Mouse (Mus musculus) MEL (cell line): ENCODE measurements around the gene Runx3. TPM values are rescaled to one million over a fixed set of nuclear protein-coding genes. Genes with fewer than 3 reads are reported as not detected.
A peak's percentile ranks its signal among the peaks of the same experiment; 100 is the strongest.

Source experiments
- DNase-seq: peaks from one replicate; pipeline ENCODE4 v3.0.0; 2011; ENCODE audit warnings: low read depth, low spot score
- H3K27ac ChIP-seq: 2 replicates; pipeline ENCODE4 v1.5.1; 2012; ENCODE audit warnings: low read depth, mild to moderate bottlenecking, control low read depth, low read length, moderate library complexity; ENCODE audit not compliant: control insufficient read depth
- H3K27me3 ChIP-seq, 2 experiments: fragments of 150-350 bp in 1 of 2; sonication (generic) in 1 of 2; 2 replicates each; pipeline ENCODE4 v1.6.1; 2012; ENCODE audit warnings: low read length in 2 of 2, mild to moderate bottlenecking in 2 of 2, improper control_type of control experiment in 1 of 2, moderate library complexity in 1 of 2; ENCODE audit not compliant: insufficient read depth in 2 of 2, control insufficient read depth in 1 of 2
- H3K36me3 ChIP-seq, 2 experiments: 2 replicates each; pipeline ENCODE4 v1.6.1; 2012 to 2014; ENCODE audit warnings: low read length in 2 of 2, improper control_type of control experiment in 1 of 2, inconsistent platforms in 1 of 2, mild to moderate bottlenecking in 1 of 2; ENCODE audit not compliant: insufficient read depth in 2 of 2, control insufficient read depth in 1 of 2
- H3K4me1 ChIP-seq, 2 experiments: fragments of 150-350 bp in 1 of 2; sonication (generic) in 1 of 2; 2 replicates each; pipeline ENCODE4 v1.6.1; 2012; ENCODE audit warnings: low read length in 2 of 2, improper control_type of control experiment in 1 of 2, mild to moderate bottlenecking in 1 of 2; ENCODE audit not compliant: insufficient read depth in 2 of 2, control insufficient read depth in 1 of 2
- H3K4me3 ChIP-seq, 2 experiments: fragments of 150-350 bp in 1 of 2; sonication (generic) in 1 of 2; 2 replicates each; pipeline ENCODE4 v1.5.1; 2012; ENCODE audit warnings: low read depth in 2 of 2, low read length in 2 of 2, mild to moderate bottlenecking in 2 of 2, moderate library complexity in 2 of 2, control low read depth in 1 of 2, improper control_type of control experiment in 1 of 2; ENCODE audit not compliant: control insufficient read depth in 1 of 2, insufficient read depth in 1 of 2
- H3K79me2 ChIP-seq: 2 replicates; pipeline ENCODE4 v1.6.1; 2012; ENCODE audit warnings: mild to moderate bottlenecking, low read length, moderate library complexity; ENCODE audit not compliant: control insufficient read depth, poor library complexity, insufficient read depth
- H3K9ac ChIP-seq: 2 replicates; pipeline ENCODE4 v1.6.1; 2012; ENCODE audit warnings: low read depth, mild to moderate bottlenecking, control low read depth, low read length, moderate library complexity; ENCODE audit not compliant: control insufficient read depth, poor library complexity, severe bottlenecking
- H3K9me3 ChIP-seq: fragments of 150-350 bp; sonication (generic); replicated peaks from 2 replicates; pipeline ENCODE4 v1.6.1; 2012; ENCODE audit warnings: mild to moderate bottlenecking, low read length, improper control_type of control experiment, moderate library complexity; ENCODE audit not compliant: insufficient read depth
- CTCF ChIP-seq, 3 experiments: IDR thresholded peaks in 2 of 3; conservative IDR thresholded peaks in 1 of 3; 2 replicates each; pipeline ENCODE4 v1.5.1; 2011 to 2012; ENCODE audit warnings: low read length in 3 of 3, low read depth in 2 of 3, mild to moderate bottlenecking in 2 of 3, improper control_type of control experiment in 1 of 3, inconsistent platforms in 1 of 3, mixed read lengths in 1 of 3, moderate library complexity in 1 of 3; ENCODE audit not compliant: control insufficient read depth in 1 of 3, insufficient read depth in 1 of 3, poor library complexity in 1 of 3, severe bottlenecking in 1 of 3
- EP300 ChIP-seq, 2 experiments: IDR thresholded peaks; 2 replicates each; pipeline ENCODE4 v1.6.1; 2011; ENCODE audit warnings: improper control_type of control experiment in 2 of 2, low read length in 2 of 2, low read depth in 1 of 2, mild to moderate bottlenecking in 1 of 2
- NELFE ChIP-seq: IDR thresholded peaks from 2 replicates; pipeline ENCODE4 v1.6.1; 2011; ENCODE audit warnings: low read depth, low read length, improper control_type of control experiment
- RAD21 ChIP-seq: IDR thresholded peaks from 2 replicates; pipeline ENCODE4 v1.6.1; 2011; ENCODE audit warnings: mild to moderate bottlenecking, low read depth, low read length, improper control_type of control experiment
- RCOR1 ChIP-seq: IDR thresholded peaks from 2 replicates; pipeline ENCODE4 v1.6.1; 2012; ENCODE audit warnings: low read depth, mild to moderate bottlenecking, inconsistent platforms, low read length, improper control_type of control experiment
- SIN3A ChIP-seq: IDR thresholded peaks from 2 replicates; pipeline ENCODE4 v1.6.1; 2012; ENCODE audit warnings: low read length, improper control_type of control experiment, inconsistent platforms
- SMC3 ChIP-seq: IDR thresholded peaks from 2 replicates; pipeline ENCODE4 v1.6.1; 2011; ENCODE audit warnings: low read depth, low read length, improper control_type of control experiment
- UBTF ChIP-seq: IDR thresholded peaks from 2 replicates; pipeline ENCODE4 v1.6.1; 2012; ENCODE audit warnings: low read depth, mild to moderate bottlenecking, inconsistent platforms, low read length, improper control_type of control experiment, moderate library complexity, borderline replicate concordance; ENCODE audit not compliant: insufficient read depth
- USF2 ChIP-seq, 2 experiments: IDR thresholded peaks; 2 replicates each; pipeline ENCODE4 v1.6.1; 2011 to 2012; ENCODE audit warnings: improper control_type of control experiment in 2 of 2, low read length in 2 of 2, borderline replicate concordance in 1 of 2, inconsistent platforms in 1 of 2, low read depth in 1 of 2, mild to moderate bottlenecking in 1 of 2; ENCODE audit not compliant: insufficient read depth in 1 of 2
- polyA plus RNA-seq, 2 experiments: library from polyadenylated mRNA; stranded (reverse) in 1 of 2; unstranded in 1 of 2; fragments of >175 nt in 1 of 2; fragments of >200 nt in 1 of 2; gene quantifications; 2 replicates each; pipeline versions ENCODE4 v1.2.1 to v1.2.4; 2012; ENCODE audit warnings: low replicate concordance in 2 of 2, low read depth in 1 of 2; ENCODE audit not compliant: insufficient read length in 2 of 2, insufficient read depth in 1 of 2, missing spikeins in 1 of 2
- total RNA-seq: library from RNA; depleted of rRNA; stranded (reverse); fragments of 300-350 nt; gene quantifications from 2 replicates; pipeline ENCODE4 v1.2.3, GENCODE M21; 2012

The Runx3 gene
- total and polyA plus RNA-seq, 3 experiments = 4.3 to 29.2 TPM; not detected in 1

- Histone ChIP-seq H3K9me3 (no peaks in the 10 kb centered on the region), H3K27ac (no peak overlapping the region), H3K27me3 (no peaks in the 10 kb centered on the region), H3K9ac (no peak overlapping the region), H3K4me3 (no peak overlapping the region), H3K36me3 (peaks cover 0 to 5% of the 10 kb centered on the region in 2 experiments; a peak in 2 of 4 replicates), H3K4me1 (peaks cover 2 to 22% of the 10 kb centered on the region in 2 experiments), H3K79me2 (no peaks in the 10 kb centered on the region; the same call in 1 of the 2 replicates)
- TF ChIP-seq UBTF (no peak), RCOR1 (no peak)
- TF ChIP-seq, all 39 proteins: peak for 0
- no peak for DNase-seq
Observed at GRCm38 (mm10) chr4:135124732-135125131, 4.3 kb downstream of the Runx3 start.

DNA sequence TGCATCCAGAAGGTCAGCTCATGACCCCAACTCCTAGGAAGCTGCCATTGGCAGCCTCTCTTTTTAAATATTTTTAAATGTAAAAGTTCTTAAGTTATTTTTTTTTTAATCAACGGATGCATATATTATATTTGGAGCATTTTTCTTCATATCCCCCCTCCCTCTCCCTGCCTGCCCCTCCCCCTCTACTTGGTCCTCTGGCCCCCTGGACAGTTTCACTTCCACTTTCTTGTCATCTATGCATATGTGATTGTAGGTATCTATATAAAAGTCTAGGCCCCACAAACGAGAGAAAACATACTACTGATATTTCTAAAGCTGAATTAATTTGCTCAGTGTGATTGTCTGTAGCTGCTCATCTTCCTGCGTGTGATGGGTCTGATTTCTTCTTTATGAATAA lies 4.7 kb downstream of the Runx3 start:
- DNase-seq = no peak
- H3K36me3 ChIP-seq = peaks cover 0 to 5% of the 10 kb centered on the region in 2 experiments; a peak in 2 of 4 replicates
- H3K27ac ChIP-seq = no peak overlapping the region
- TF ChIP-seq USF2 (IDR thresholded peaks at IDR 0.05; ENCODE audit: borderline replicate concordance in 1 of 2, insufficient read depth in 1 of 2, low read depth in 1 of 2, low read length in 2 of 2) (no peak), SIN3A (no peak)
- H3K4me1 ChIP-seq = peaks cover 2 to 22% of the 10 kb centered on the region in 2 experiments
- H3K4me3 ChIP-seq = no peak overlapping the region
- no peaks in the 10 kb centered on the region for H3K27me3 ChIP-seq
- H3K79me2 ChIP-seq = no peaks in the 10 kb centered on the region; the same call in 1 of the 2 replicates
- H3K9me3 ChIP-seq = no peaks in the 10 kb centered on the region
- H3K9ac ChIP-seq = no peak overlapping the region

- TF ChIP-seq NELFE (no peak), RAD21 (peak; percentile 41), EP300 (IDR thresholded peaks at IDR 0.05; ENCODE audit: low read depth in 1 of 2, low read length in 2 of 2) (no peak), SMC3 (peak; percentile 33), CTCF (IDR thresholded peaks at IDR 0.05 in 2 of 3, conservative IDR thresholded peaks at IDR 0.05 in 1 of 3; ENCODE audit: control insufficient read depth in 1 of 3, insufficient read depth in 1 of 3, low read depth in 2 of 3, low read length in 3 of 3, poor library complexity in 1 of 3, severe bottlenecking in 1 of 3) (peak; percentile 46 to 62 (median 52))
- H3K27me3 ChIP-seq = no peaks in the 10 kb centered on the region
- H3K36me3 ChIP-seq = peaks cover 0 to 5% of the 10 kb centered on the region in 2 experiments; a peak in 2 of 4 replicates
- no peak for DNase-seq
- H3K9me3 ChIP-seq = no peaks in the 10 kb centered on the region
- no peak overlapping the region for H3K4me3 ChIP-seq
- H3K9ac ChIP-seq = no peak overlapping the region
- H3K79me2 ChIP-seq = no peaks in the 10 kb centered on the region
- peaks cover 2 to 17% of the 10 kb centered on the region in 2 experiments; a peak in 3 of 4 replicates for H3K4me1 ChIP-seq
- no peak overlapping the region for H3K27ac ChIP-seq
Observed at GRCm38 (mm10) chr4:135126385-135126784, 5.9 kb downstream of the Runx3 start.
